Mouse (Mus musculus) limb, embryonic 10.5 days (tissue): Measurements from ENCODE around the gene Xab2. TPM values are rescaled to one million over a fixed set of nuclear protein-coding genes. Genes with fewer than 3 reads are reported as not detected.
A peak's percentile ranks its signal among the peaks of the same experiment; 100 is the strongest.

Experiments used
- DNase-seq: peaks from one replicate; pipeline ENCODE4 v3.0.0-alpha.2; 2017; ENCODE audit warnings: low spot score
- H3K27ac ChIP-seq: fragments of 300-500 bp; sonication (generic); 2 replicates; pipeline ENCODE4 v1.5.1; 2016; ENCODE audit warnings: mild to moderate bottlenecking
- H3K27me3 ChIP-seq: fragments of 300-500 bp; sonication (generic); 2 replicates; pipeline ENCODE4 v1.6.1; 2016; ENCODE audit warnings: low read depth, mild to moderate bottlenecking; ENCODE audit not compliant: poor library complexity, severe bottlenecking
- H3K36me3 ChIP-seq: fragments of 300-500 bp; sonication (generic); 2 replicates; pipeline ENCODE4 v1.6.1; 2016; ENCODE audit warnings: mild to moderate bottlenecking, moderate library complexity
- H3K4me1 ChIP-seq: fragments of 300-500 bp; sonication (generic); 2 replicates; pipeline ENCODE4 v1.6.1; 2016
- H3K4me3 ChIP-seq: fragments of 300-500 bp; sonication (generic); 2 replicates; pipeline ENCODE4 v1.5.1; 2016; ENCODE audit warnings: mild to moderate bottlenecking, moderate library complexity
- H3K9me3 ChIP-seq: fragments of 300-500 bp; sonication (generic); replicated peaks from 2 replicates; pipeline ENCODE4 v1.6.1; 2016; ENCODE audit warnings: mild to moderate bottlenecking
- WGBS: fragments of 180-500 bp; shearing (Covaris S2); methylation state at CpG from one replicate; pipeline ENCODE4 v1.1.7; 2016; 5-methylcytosine and 5-hydroxymethylcytosine counted together
- polyA plus RNA-seq: library from polyadenylated mRNA; unstranded; fragments of >200 nt; fragmentation: Nextera tagmentation; extraction: Ambion mirVana; gene quantifications from 2 replicates; pipeline ENCODE4 v1.2.1, GENCODE M21; 2016

The Xab2 gene
- polyA plus RNA-seq = 76.0 and 78.7 TPM in 2 replicates

- WGBS = under 1% methylated on average over 37 of the region's 37 CpGs
- H3K27ac ChIP-seq = peak within 1 kb of the TSS; percentile 79
- no peaks in the 10 kb centered on the region for H3K27me3 ChIP-seq
- H3K9me3 ChIP-seq = no peaks in the 10 kb centered on the region
- H3K36me3 ChIP-seq = peaks cover 23% of the 10 kb centered on the region
- H3K4me3 ChIP-seq = peak within 1 kb of the TSS; percentile 81
- H3K4me1 ChIP-seq = peaks cover 15% of the 10 kb centered on the region
- DNase-seq = peak; percentile 100
These were observed at the start of gene Xab2, which contains the start of gene Pet100 for GRCm38 (mm10) chr8:3621199-3621970. TSS of gene Xab2 (minus strand) at chr8:3621316. TSS of gene Pet100 (plus strand) at chr8:3621548.

- Histone ChIP-seq H3K27me3 (no peaks in the 10 kb centered on the region), H3K9me3 (no peaks in the 10 kb centered on the region), H3K36me3 (no peaks in the 10 kb centered on the region), H3K4me3 (no peak overlapping the region), H3K4me1 (peaks cover 7% of the 10 kb centered on the region; the same call in 1 of the 2 replicates), H3K27ac (no peak overlapping the region)
- DNase-seq = no peak
- WGBS = 88% methylated on average over 2 of the region's 2 CpGs
These were observed 49.3 kb upstream of the Xab2 start for GRCm38 (mm10) chr8:3670388-3670787.

GRCm38 (mm10) chr8:3665507-3665906, 44.4 kb upstream of the Xab2 start, which contains the start of gene Mcemp1:
TSS of gene Mcemp1 (plus strand) at chr8:3665754.
- no peak for DNase-seq
- Histone ChIP-seq H3K27ac (no peak within 1 kb of the TSS), H3K9me3 (no peaks in the 10 kb centered on the region), H3K4me3 (no peak within 1 kb of the TSS), H3K4me1 (no peaks in the 10 kb centered on the region), H3K36me3 (no peaks in the 10 kb centered on the region), H3K27me3 (no peaks in the 10 kb centered on the region)
- 75% methylated on average over 6 of the region's 6 CpGs for WGBS

GRCm38 (mm10) chr8:3664405-3664804, 43.3 kb upstream of the Xab2 start:
- DNase-seq = no peak
- 78% methylated on average over 5 of the region's 5 CpGs for WGBS
- Histone ChIP-seq H3K4me3 (no peak overlapping the region), H3K27ac (no peak overlapping the region), H3K36me3 (no peaks in the 10 kb centered on the region), H3K4me1 (no peaks in the 10 kb centered on the region), H3K9me3 (no peaks in the 10 kb centered on the region), H3K27me3 (no peaks in the 10 kb centered on the region)

- WGBS = 80% methylated on average over 8 of the region's 8 CpGs
- H3K4me3 ChIP-seq = no peak overlapping the region
These were observed 39.8 kb upstream of the Xab2 start for GRCm38 (mm10) chr8:3660889-3661288.

GRCm38 (mm10) chr8:3656725-3657381, 35.7 kb upstream of the Xab2 start:
- peak; percentile 42 for DNase-seq
- Histone ChIP-seq H3K4me3 (peak overlapping the region; percentile 12; the same call in 1 of the 2 replicates), H3K9me3 (no peaks in the 10 kb centered on the region), H3K27me3 (no peaks in the 10 kb centered on the region), H3K36me3 (no peaks in the 10 kb centered on the region), H3K27ac (no peak overlapping the region), H3K4me1 (peaks cover 7% of the 10 kb centered on the region)
- 27% methylated on average over 7 of the region's 7 CpGs for WGBS

More at GRCm38 (mm10) chr8:3660889-3661288, 39.8 kb upstream of the Xab2 start:
- DNase-seq = no peak
- Histone ChIP-seq H3K4me1 (peaks cover 7% of the 10 kb centered on the region), H3K36me3 (no peaks in the 10 kb centered on the region), H3K9me3 (no peaks in the 10 kb centered on the region), H3K27me3 (no peaks in the 10 kb centered on the region), H3K27ac (no peak overlapping the region)

GRCm38 (mm10) chr8:3655526-3655925, 34.4 kb upstream of the Xab2 start, which contains the start of gene Retn:
TSS of gene Retn (plus strand) at chr8:3655770.
- Histone ChIP-seq H3K4me3 (no peak within 1 kb of the TSS), H3K27ac (no peak within 1 kb of the TSS; the same call in 1 of the 2 replicates), H3K27me3 (no peaks in the 10 kb centered on the region), H3K4me1 (peaks cover 7% of the 10 kb centered on the region), H3K9me3 (no peaks in the 10 kb centered on the region), H3K36me3 (no peaks in the 10 kb centered on the region)
- no peak for DNase-seq
- 73% methylated on average over 3 of the region's 3 CpGs for WGBS

- WGBS = 73% methylated on average over 11 of the region's 11 CpGs
- H3K27me3 ChIP-seq = no peaks in the 10 kb centered on the region
- no peak overlapping the region for H3K4me3 ChIP-seq
- DNase-seq = no peak
- H3K27ac ChIP-seq = no peak overlapping the region; the same call in 1 of the 2 replicates
- no peaks in the 10 kb centered on the region for H3K36me3 ChIP-seq
- H3K9me3 ChIP-seq = no peaks in the 10 kb centered on the region
- peaks cover 7% of the 10 kb centered on the region for H3K4me1 ChIP-seq
These were observed 33.8 kb upstream of the Xab2 start for GRCm38 (mm10) chr8:3654726-3655508.

- Histone ChIP-seq H3K4me1 (peaks cover 9% of the 10 kb centered on the region), H3K4me3 (no peak overlapping the region), H3K27me3 (no peaks in the 10 kb centered on the region), H3K36me3 (no peaks in the 10 kb centered on the region), H3K9me3 (no peaks in the 10 kb centered on the region), H3K27ac (no peak overlapping the region)
- no peak for DNase-seq
- WGBS = 68% methylated on average over 3 of the region's 3 CpGs
These were observed 31.7 kb upstream of the Xab2 start for GRCm38 (mm10) chr8:3652845-3653244.

GRCm38 (mm10) chr8:3648990-3649389, 27.9 kb upstream of the Xab2 start:
- peaks cover 2% of the 10 kb centered on the region; the same call in 1 of the 2 replicates for H3K4me1 ChIP-seq
- peak overlapping the region; percentile 31; the same call in 1 of the 2 replicates for H3K27ac ChIP-seq
- WGBS = 48% methylated on average over 1 of the region's 1 CpGs
- DNase-seq = no peak
- H3K36me3 ChIP-seq = no peaks in the 10 kb centered on the region
- H3K9me3 ChIP-seq = no peaks in the 10 kb centered on the region
- no peaks in the 10 kb centered on the region for H3K27me3 ChIP-seq
- 0 out of 2 replicates have a peak overlapping the region, but pooled peaks have one; percentile 0 for H3K4me3 ChIP-seq

GRCm38 (mm10) chr8:3648268-3648667, 27.2 kb upstream of the Xab2 start:
- peaks cover 2% of the 10 kb centered on the region; the same call in 1 of the 2 replicates for H3K4me1 ChIP-seq
- no peaks in the 10 kb centered on the region for H3K27me3 ChIP-seq
- no peak overlapping the region for H3K4me3 ChIP-seq
- H3K27ac ChIP-seq = no peak overlapping the region
- no peak for DNase-seq
- H3K36me3 ChIP-seq = no peaks in the 10 kb centered on the region
- H3K9me3 ChIP-seq = no peaks in the 10 kb centered on the region
- 80% methylated on average over 2 of the region's 2 CpGs for WGBS

GRCm38 (mm10) chr8:3647561-3647960, 26.4 kb upstream of the Xab2 start:
- Histone ChIP-seq H3K27ac (no peak overlapping the region), H3K4me1 (peaks cover 2% of the 10 kb centered on the region; the same call in 1 of the 2 replicates), H3K4me3 (no peak overlapping the region), H3K9me3 (no peaks in the 10 kb centered on the region), H3K36me3 (no peaks in the 10 kb centered on the region), H3K27me3 (no peaks in the 10 kb centered on the region)
- 85% methylated on average over 4 of the region's 4 CpGs for WGBS
- DNase-seq = no peak
